Mouse (Mus musculus): ENCODE measurements around the gene Gm6882.
"Not testable (repeated sequence)": the region's sequence is repeated elsewhere in the genome, so short reads cannot be mapped to it uniquely, and the experiment has no call there.

The Gm6882 gene

DNA sequence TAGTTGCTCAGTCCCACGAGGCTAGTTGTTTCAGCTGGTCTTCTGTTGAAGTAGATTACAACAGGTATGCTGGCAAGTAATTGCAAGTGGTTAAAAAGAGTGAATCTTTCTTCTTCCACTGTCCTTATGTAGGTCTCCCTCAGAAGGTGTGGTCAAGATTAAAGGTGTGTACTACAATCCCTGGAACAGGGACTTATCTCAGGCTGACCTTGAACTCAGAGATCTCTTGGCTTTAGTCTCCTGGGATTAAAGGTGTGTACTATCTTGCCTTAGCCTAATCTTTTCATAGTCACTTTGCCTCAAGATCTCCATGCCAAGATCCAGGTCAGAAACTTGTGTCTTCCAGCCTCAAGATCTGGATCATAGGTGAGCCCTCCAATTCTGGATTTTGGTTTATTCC, at the start of gene Gm6882:
Gene Gm6882, minus strand, starts transcription at position 101 of the 400 bp plus-strand sequence.
- DNase-seq (ENCODE audit: low spot score) = not testable (repeated sequence)
